Mouse (Mus musculus) forebrain, embryonic 16.5 days (tissue): ENCODE measurements at regions not wholly inside any gene's neighbourhood (a gene's known extent, or its start where the extent isn't known, plus 50 kb on each side); places are given as distances from the start of the nearest gene placed in this dataset.

Experiments
- ATAC-seq: fragments of 200-750 bp; cut with Nextera tagmentation; 2 replicates; pipeline ENCODE4 v1.8.0; 2017; ENCODE audit warnings: mild to moderate bottlenecking, moderate library complexity
- H3K27ac ChIP-seq: fragments of 300-500 bp; sonication (generic); 2 replicates; pipeline ENCODE4 v1.5.1; 2014; ENCODE audit warnings: low read length, control low read depth
- H3K27me3 ChIP-seq: fragments of 300-500 bp; sonication (generic); replicated peaks from 2 replicates; pipeline ENCODE4 v1.6.1; 2014; ENCODE audit warnings: low read length; ENCODE audit not compliant: control insufficient read depth, insufficient read depth
- H3K36me3 ChIP-seq: fragments of 300-500 bp; sonication (generic); 2 replicates; pipeline ENCODE4 v1.6.1; 2014; ENCODE audit not compliant: control insufficient read depth, insufficient read depth
- H3K4me1 ChIP-seq: fragments of 300-500 bp; sonication (generic); replicated peaks from 2 replicates; pipeline ENCODE4 v1.6.1; 2014; ENCODE audit warnings: low read length; ENCODE audit not compliant: control insufficient read depth, insufficient read depth
- H3K4me2 ChIP-seq: fragments of 300-500 bp; sonication (generic); 2 replicates; pipeline ENCODE4 v1.6.1; 2014; ENCODE audit warnings: mild to moderate bottlenecking, low read length, control low read depth
- H3K4me3 ChIP-seq: fragments of 300-500 bp; sonication (generic); replicated peaks from 2 replicates; pipeline ENCODE4 v1.5.1; 2014; ENCODE audit warnings: mild to moderate bottlenecking, low read length, control low read depth
- H3K9ac ChIP-seq: fragments of 300-500 bp; sonication (generic); replicated peaks from 2 replicates; pipeline ENCODE4 v1.6.1; 2014; ENCODE audit warnings: low read depth, low read length, control low read depth
- H3K9me3 ChIP-seq: fragments of 300-500 bp; sonication (generic); 2 replicates; pipeline ENCODE4 v1.6.1; 2016; ENCODE audit warnings: low read length; ENCODE audit not compliant: control insufficient read depth
- WGBS: fragments of 180-500 bp; shearing (Covaris S2); extraction: QIAGEN DNeasy Blood & Tissue Kit; methylation state at CpG from one replicate; pipeline ENCODE4 v1.1.7; 2014; 5-methylcytosine and 5-hydroxymethylcytosine counted together

GRCm38 (mm10) chr4:4948956-4949355, 155.8 kb upstream of the Impad1 start:
- Histone ChIP-seq H3K9me3 (no peaks in the 10 kb centered on the region), H3K4me1 (peaks cover 4% of the 10 kb centered on the region), H3K27ac (no peak overlapping the region), H3K36me3 (no peaks in the 10 kb centered on the region), H3K9ac (no peak overlapping the region), H3K4me3 (no peak overlapping the region), H3K27me3 (no peaks in the 10 kb centered on the region), H3K4me2 (no peak overlapping the region)
- WGBS, result 51% methylated on average over 1 of the region's 1 CpGs
- peak; percentile 96 for ATAC-seq

GRCm38 (mm10) chr4:4944498-4944897, 151.3 kb upstream of the Impad1 start:
- Histone ChIP-seq H3K4me3 (no peak overlapping the region), H3K9ac (no peak overlapping the region), H3K27ac (no peak overlapping the region), H3K27me3 (no peaks in the 10 kb centered on the region), H3K4me1 (peaks cover 4% of the 10 kb centered on the region), H3K9me3 (no peaks in the 10 kb centered on the region), H3K36me3 (no peaks in the 10 kb centered on the region), H3K4me2 (no peak overlapping the region)
- no peak for ATAC-seq

GRCm38 (mm10) chr4:4925741-4926140, 132.6 kb upstream of the Impad1 start:
- H3K4me2 ChIP-seq, result no peak overlapping the region
- no peak overlapping the region for H3K4me3 ChIP-seq
- H3K27ac ChIP-seq, result no peak overlapping the region
- no peaks in the 10 kb centered on the region for H3K36me3 ChIP-seq
- H3K9ac ChIP-seq, result no peak overlapping the region
- H3K27me3 ChIP-seq, result no peaks in the 10 kb centered on the region
- ATAC-seq, result no peak
- H3K4me1 ChIP-seq, result no peaks in the 10 kb centered on the region
- no peaks in the 10 kb centered on the region for H3K9me3 ChIP-seq

GRCm38 (mm10) chr4:4920256-4920655, 127.1 kb upstream of the Impad1 start:
- no peak overlapping the region for H3K9ac ChIP-seq
- no peak overlapping the region for H3K27ac ChIP-seq
- no peak overlapping the region for H3K4me3 ChIP-seq
- H3K4me1 ChIP-seq, result no peaks in the 10 kb centered on the region
- 91% methylated on average over 1 of the region's 1 CpGs for WGBS
- no peaks in the 10 kb centered on the region for H3K36me3 ChIP-seq
- no peak overlapping the region for H3K4me2 ChIP-seq
- H3K9me3 ChIP-seq, result no peaks in the 10 kb centered on the region
- no peaks in the 10 kb centered on the region for H3K27me3 ChIP-seq
- no peak for ATAC-seq

GRCm38 (mm10) chr4:4875257-4875656, 82.1 kb upstream of the Impad1 start:
- Histone ChIP-seq H3K4me1 (no peaks in the 10 kb centered on the region), H3K4me2 (no peak overlapping the region), H3K27ac (no peak overlapping the region), H3K36me3 (no peaks in the 10 kb centered on the region), H3K27me3 (no peaks in the 10 kb centered on the region), H3K4me3 (no peak overlapping the region), H3K9ac (no peak overlapping the region), H3K9me3 (no peaks in the 10 kb centered on the region)
- peak; percentile 70; the same call in 1 of the 2 replicates for ATAC-seq

GRCm38 (mm10) chr4:4858345-4858744, 65.2 kb upstream of the Impad1 start:
- WGBS, result 85% methylated on average over 2 of the region's 2 CpGs
- no peaks in the 10 kb centered on the region for H3K36me3 ChIP-seq
- H3K4me1 ChIP-seq, result no peaks in the 10 kb centered on the region
- H3K27me3 ChIP-seq, result no peaks in the 10 kb centered on the region
- no peaks in the 10 kb centered on the region for H3K9me3 ChIP-seq
- no peak overlapping the region for H3K4me3 ChIP-seq
- H3K9ac ChIP-seq, result no peak overlapping the region
- ATAC-seq, result no peak
- H3K4me2 ChIP-seq, result no peak overlapping the region
- H3K27ac ChIP-seq, result no peak overlapping the region
